Mouse (Mus musculus) bone marrow macrophage, adult 2 months (primary cell): ENCODE measurements around the gene Foxo3.

Source experiments
- CTCF ChIP-seq: IDR thresholded peaks from 2 replicates; pipeline ENCODE4 v1.5.1; 2012; ENCODE audit warnings: low read depth, mild to moderate bottlenecking, low read length, moderate library complexity
- POLR2A ChIP-seq: IDR thresholded peaks from 2 replicates; pipeline ENCODE4 v1.6.1; 2012; ENCODE audit warnings: mild to moderate bottlenecking, low read depth, low read length, borderline replicate concordance

GRCm38 (mm10) chr10:42227751-42228241 is 48.8 kb downstream of the Foxo3 start:
- TF ChIP-seq CTCF (no peak), POLR2A (no peak)
